Mouse (Mus musculus) small intestine, adult 2 months (tissue): ENCODE results near the gene Wdsub1.

ENCODE experiments used
- CTCF ChIP-seq: fragments of 200-500 bp; IDR thresholded peaks from 2 replicates; pipeline ENCODE4 v1.5.1; 2012; ENCODE audit warnings: low read depth, mild to moderate bottlenecking, control low read depth, inconsistent platforms, low read length, moderate library complexity, mixed read lengths; ENCODE audit not compliant: insufficient replicate concordance, insufficient read length; ENCODE audit errors: extremely low read depth
- POLR2A ChIP-seq: fragments of 200-500 bp; IDR thresholded peaks from 2 replicates; pipeline ENCODE4 v1.6.1; 2012; ENCODE audit warnings: low read depth, mild to moderate bottlenecking, control low read depth, inconsistent platforms, low read length, moderate library complexity

GRCm38 (mm10) chr2:59896837-59897236 is 14.4 kb upstream of the Wdsub1 start:
- no peak for TF ChIP-seq POLR2A
- no peak for TF ChIP-seq CTCF
